Mouse (Mus musculus) liver, embryonic 14 days (tissue): ENCODE measurements around the gene Tmem210. TPM values are rescaled to one million over a fixed set of nuclear protein-coding genes. Genes with fewer than 3 reads are reported as not detected.

Source experiments
- polyA plus RNA-seq: library from polyadenylated mRNA; depleted of rRNA; stranded (reverse); fragments of >200 nt; gene quantifications from 2 replicates; pipeline ENCODE4 v1.2.3, GENCODE M21; 2012; rRNA removed

Tmem210 gene
- polyA plus RNA-seq, result not detected in 2 replicates

GRCm38 (mm10) chr2:25287927-25288649 is at the start of gene Tmem210:
TSS of gene Tmem210 (plus strand) at chr2:25288145.

GRCm38 (mm10) chr2:25242101-25242506 is 45.8 kb upstream of the Tmem210 start, which contains the start of the genes Rnf208 and Cysrt1:
TSS of gene Rnf208 (plus strand) at chr2:25242255.
TSS of gene Cysrt1 (minus strand) at chr2:25242452.

DNA sequence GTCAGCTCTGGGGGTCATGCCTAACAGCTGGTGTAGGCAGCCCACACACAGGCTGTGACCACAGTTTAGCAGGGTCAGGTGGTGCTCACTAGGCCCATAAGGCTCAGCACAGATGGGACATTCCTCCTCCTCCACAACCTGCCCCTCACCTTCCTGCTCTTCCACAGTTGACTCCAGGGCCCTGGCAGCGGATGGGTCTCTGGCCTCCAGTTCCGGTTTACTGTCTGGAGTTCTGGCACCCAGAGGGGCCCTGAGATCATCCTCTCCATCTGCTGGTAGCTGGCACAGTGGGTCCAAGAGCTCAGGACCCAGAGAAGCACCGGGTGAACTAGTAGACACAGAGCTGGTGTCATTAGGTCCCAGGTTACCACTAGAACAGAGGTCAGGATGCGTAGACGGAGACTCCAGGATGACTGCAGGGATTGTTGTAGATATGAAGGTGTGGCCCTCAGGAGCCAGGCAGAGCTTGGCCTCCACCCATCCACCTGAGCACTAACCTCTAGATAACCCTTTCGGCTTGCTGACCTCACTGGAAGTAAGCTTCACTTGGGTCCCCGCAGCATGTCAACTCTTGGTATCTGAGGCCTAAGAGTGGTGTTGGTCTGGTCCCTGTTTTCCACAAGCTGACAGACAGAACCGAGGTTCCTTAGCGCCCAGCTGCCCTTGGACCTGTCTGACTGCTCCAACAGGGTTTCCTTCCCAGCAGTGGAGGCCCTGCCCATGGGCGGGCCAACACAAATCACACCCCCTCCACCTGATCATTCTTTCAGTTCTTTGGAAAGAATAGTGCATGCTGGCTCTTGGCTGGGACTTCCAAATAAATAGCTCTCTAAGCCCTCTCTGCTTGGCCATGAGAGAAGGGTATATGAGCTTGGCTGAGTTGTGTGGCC is 41.5 kb upstream of the Tmem210 start, which contains the start of gene AL732309.1:
Gene AL732309.1 (minus strand): TSS at position 681 of the 890 bp plus-strand sequence.

DNA sequence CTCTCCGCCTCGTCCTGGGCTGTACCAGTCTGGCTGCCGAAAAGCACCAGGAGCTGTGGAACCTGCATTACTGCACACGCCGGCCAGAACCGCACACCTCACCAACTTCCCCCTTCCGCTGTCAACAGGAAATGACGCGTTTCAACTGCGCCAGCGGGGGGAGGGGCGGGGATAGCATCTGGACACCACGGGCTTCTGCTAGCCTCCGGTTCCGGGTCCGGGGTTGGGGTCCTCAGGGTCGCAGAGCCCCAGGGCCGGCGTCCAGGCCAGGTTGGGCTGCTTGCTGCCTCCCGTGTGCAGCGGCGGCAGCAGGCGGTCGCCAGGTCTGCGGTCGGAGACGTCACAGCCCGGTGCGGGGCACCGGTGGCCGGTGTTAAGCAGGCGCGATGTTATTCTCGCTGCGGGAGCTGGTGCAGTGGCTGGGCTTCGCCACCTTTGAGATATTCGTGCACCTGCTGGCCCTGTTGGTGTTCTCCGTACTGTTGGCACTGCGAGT is 32.6 kb upstream of the Tmem210 start, which contains the start of gene Tmem203:
Gene Tmem203 (plus strand): TSS at position 156 of the 496 bp plus-strand sequence.

GRCm38 (mm10) chr2:25262291-25262767 is 25.6 kb upstream of the Tmem210 start, which contains the start of gene Tprn:
TSS of gene Tprn (plus strand) at chr2:25262618.

GRCm38 (mm10) chr2:25271827-25272511 is 16.0 kb upstream of the Tmem210 start, which contains the start of the genes Ssna1 and Anapc2:
TSS of gene Ssna1 (minus strand) at chr2:25272438.
TSS of gene Anapc2 (plus strand) at chr2:25272478.

DNA sequence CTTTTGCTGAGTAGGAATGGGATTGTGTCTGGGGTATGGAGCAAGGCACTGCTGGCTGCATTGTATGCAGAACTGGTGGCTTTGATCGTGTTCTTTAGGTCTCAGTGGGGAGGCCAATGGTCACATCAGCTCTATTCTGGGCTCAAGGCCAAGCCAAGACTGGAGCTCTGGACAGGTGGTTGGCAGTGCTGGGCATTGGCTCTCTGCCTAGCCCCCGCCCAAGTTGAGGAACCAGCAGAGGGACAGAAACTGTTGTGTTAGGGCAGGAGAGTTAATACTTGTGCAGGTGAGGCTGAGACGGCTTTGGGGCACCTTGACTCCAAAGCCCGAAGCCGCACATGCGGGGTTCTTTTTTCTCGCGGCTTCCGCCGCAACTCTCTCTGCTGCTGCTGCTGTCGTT is 1.7 kb downstream of the Tmem210 start, which contains the start of gene Lrrc26:
Gene Lrrc26 (plus strand): TSS at position 265 of the 400 bp plus-strand sequence.

DNA sequence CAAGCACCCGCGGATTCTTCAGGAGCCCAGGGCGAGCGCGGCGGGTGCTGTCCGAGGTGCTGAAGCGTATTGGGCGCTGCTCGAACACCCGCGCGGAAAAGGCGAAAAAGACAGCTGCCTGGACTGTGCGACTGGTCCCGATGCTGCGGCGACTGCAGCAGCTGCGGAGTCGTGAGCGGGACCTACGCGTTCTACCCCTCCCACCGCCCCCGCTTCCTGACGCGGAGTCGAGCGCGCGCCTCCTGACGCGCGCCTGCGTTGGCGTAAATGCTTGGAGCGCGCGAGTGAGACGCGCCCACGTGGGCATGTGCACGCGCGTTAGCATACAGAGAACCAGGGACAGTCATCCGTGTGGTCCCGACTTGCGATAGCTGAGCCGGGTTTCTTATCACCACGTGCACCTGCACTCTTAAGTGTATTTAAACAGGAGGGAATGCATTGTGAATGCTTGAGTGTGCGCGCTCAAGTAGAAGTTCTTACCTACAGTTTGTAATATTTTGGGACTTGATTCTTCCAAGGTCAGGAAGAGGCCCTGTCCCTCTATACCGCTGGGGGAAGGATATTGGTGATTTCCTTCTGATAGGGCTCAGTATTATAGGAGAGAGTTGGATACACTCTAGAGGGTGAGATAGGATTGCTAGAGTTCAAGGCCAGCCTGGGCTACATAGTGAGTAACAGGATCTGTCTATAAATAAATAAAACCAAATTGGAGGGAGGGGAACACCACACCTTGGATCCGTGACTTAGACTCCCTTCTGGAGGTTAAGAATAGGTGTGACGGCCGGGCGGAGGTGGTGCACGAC is 31.2 kb downstream of the Tmem210 start, which contains the start of gene Grin1:
Gene Grin1 (minus strand): TSS at position 217 of the 803 bp plus-strand sequence.

GRCm38 (mm10) chr2:25332286-25333160 is 44.6 kb downstream of the Tmem210 start, which contains the start of gene Man1b1:
TSS of gene Man1b1 (plus strand) at chr2:25332338.

Other genes starting within 250 kb of the Tmem210 start
- gene Nsmf, start 233.8 kb upstream of the Tmem210 start, polyA plus RNA-seq, result 9.4 and 9.6 TPM in 2 replicates
- gene Entpd8, start 207.8 kb upstream of the Tmem210 start, polyA plus RNA-seq, result 4.1 and 5.2 TPM in 2 replicates
- gene Noxa1, start 193.0 kb upstream of the Tmem210 start, polyA plus RNA-seq, result 1.2 and 1.5 TPM in 2 replicates
- 3.4 and 4.2 TPM in 2 replicates for gene Nrarp, start 107.4 kb upstream of the Tmem210 start, polyA plus RNA-seq
- 2.9 and 4.0 TPM in 2 replicates for gene Tor4a, start 91.3 kb upstream of the Tmem210 start, polyA plus RNA-seq
- gene Nelfb, start 76.7 kb upstream of the Tmem210 start, polyA plus RNA-seq, result 16.1 and 18.8 TPM in 2 replicates
- not detected in 2 replicates for gene Stpg3, start 73.5 kb upstream of the Tmem210 start, polyA plus RNA-seq
- 0.03 and 1.2 TPM in 2 replicates for gene Fam166a, start 69.4 kb upstream of the Tmem210 start, polyA plus RNA-seq
- 658 and 704 TPM in 2 replicates for gene Tubb4b, start 63.4 kb upstream of the Tmem210 start, polyA plus RNA-seq
- not detected in 2 replicates for gene Slc34a3, start 53.8 kb upstream of the Tmem210 start, polyA plus RNA-seq
- 0.02 TPM in 1 of 2 replicates, not detected in the other for gene Rnf224, start 51.4 kb upstream of the Tmem210 start, polyA plus RNA-seq
- gene Rnf208, start 45.9 kb upstream of the Tmem210 start, polyA plus RNA-seq, result 0.60 and 0.69 TPM in 2 replicates
- not detected in 2 replicates for gene Cysrt1, start 45.7 kb upstream of the Tmem210 start, polyA plus RNA-seq
- gene AL732309.1, start 41.3 kb upstream of the Tmem210 start, polyA plus RNA-seq, result 4.7 and 5.3 TPM in 2 replicates
- 6.5 and 7.9 TPM in 2 replicates for gene Tmem203, start 32.7 kb upstream of the Tmem210 start, polyA plus RNA-seq
- gene Tprn, start 25.5 kb upstream of the Tmem210 start, polyA plus RNA-seq, result 2.0 and 3.1 TPM in 2 replicates
- gene Ssna1, start 15.7 kb upstream of the Tmem210 start, polyA plus RNA-seq, result 70.9 and 83.9 TPM in 2 replicates
- gene Anapc2, start 15.7 kb upstream of the Tmem210 start, polyA plus RNA-seq, result 21.4 and 24.9 TPM in 2 replicates
- 0.02 TPM in 1 of 2 replicates, not detected in the other for gene Lrrc26, start 1.8 kb downstream of the Tmem210 start, polyA plus RNA-seq
- gene Grin1, start 31.0 kb downstream of the Tmem210 start, polyA plus RNA-seq, result 0.02 and 0.03 TPM in 2 replicates
- gene Man1b1, start 44.2 kb downstream of the Tmem210 start, polyA plus RNA-seq, result 5.0 and 8.0 TPM in 2 replicates
- gene Dpp7, start 68.2 kb downstream of the Tmem210 start, polyA plus RNA-seq, result 9.5 and 11.0 TPM in 2 replicates
- 3.3 and 4.3 TPM in 2 replicates for gene Uap1l1, start 77.5 kb downstream of the Tmem210 start, polyA plus RNA-seq
- 18.3 and 19.0 TPM in 2 replicates for gene Sapcd2, start 84.2 kb downstream of the Tmem210 start, polyA plus RNA-seq
- 0.18 and 0.22 TPM in 2 replicates for gene Entpd2, start 107.7 kb downstream of the Tmem210 start, polyA plus RNA-seq
- gene Npdc1, start 111.2 kb downstream of the Tmem210 start, polyA plus RNA-seq, result 3.2 and 3.7 TPM in 2 replicates
- gene Fut7, start 135.1 kb downstream of the Tmem210 start, polyA plus RNA-seq, result 0.37 and 0.68 TPM in 2 replicates
- 1.9 and 2.4 TPM in 2 replicates for gene Abca2, start 140.6 kb downstream of the Tmem210 start, polyA plus RNA-seq
- 0.14 and 0.23 TPM in 2 replicates for gene Clic3, start 168.7 kb downstream of the Tmem210 start, polyA plus RNA-seq
- 7.5 and 7.9 TPM in 2 replicates for gene Paxx, start 172.9 kb downstream of the Tmem210 start, polyA plus RNA-seq
- gene Ptgds, start 181.9 kb downstream of the Tmem210 start, polyA plus RNA-seq, result 0.21 TPM in 2 replicates
- not detected in 2 replicates for gene Lcn12, start 205.8 kb downstream of the Tmem210 start, polyA plus RNA-seq
- gene Fbxw5, start 212.6 kb downstream of the Tmem210 start, polyA plus RNA-seq, result 4.5 and 8.5 TPM in 2 replicates
- gene C8g, start 213.6 kb downstream of the Tmem210 start, polyA plus RNA-seq, result 19.1 and 24.6 TPM in 2 replicates